Mouse (Mus musculus) gastrocnemius, adult 2 months (tissue): Measurements from ENCODE around the gene Ranbp17. TPM values are rescaled to one million over a fixed set of nuclear protein-coding genes. Genes with fewer than 3 reads are reported as not detected.
"Not testable (repeated sequence)": the region's sequence is repeated elsewhere in the genome, so short reads cannot be mapped to it uniquely, and the experiment has no call there.

Experiments
- DNase-seq: peaks from one replicate; pipeline ENCODE4 v3.0.0; 2022
- H3K27ac ChIP-seq: fragments of 200-600 bp; 2 replicates; pipeline ENCODE4 v1.8.1; 2022; ENCODE audit warnings: mild to moderate bottlenecking
- H3K4me3 ChIP-seq: fragments of 200-600 bp; 2 replicates; pipeline ENCODE4 v1.8.1; 2022; ENCODE audit warnings: mild to moderate bottlenecking, moderate library complexity
- CTCF ChIP-seq: fragments of 200-600 bp; IDR thresholded peaks from 2 replicates; pipeline ENCODE4 v1.8.1; 2022; ENCODE audit warnings: antibody characterized with exemption, mild to moderate bottlenecking, moderate library complexity
- intact Hi-C: fragments of 180-260 bp; cut with DNase I; formaldehyde crosslinking; loops from one replicate; pipeline ENCODE4 v1.15.1; 2025
- total RNA-seq, 2 experiments: library from RNA; stranded (reverse); gene quantifications; 2 replicates each; pipeline ENCODE4 v1.2.3; 2021

Ranbp17 gene
- total RNA-seq, 2 experiments from 2014 or later: 0.31 to 0.64 TPM

GRCm38 (mm10) chr11:33485746-33486145, 27.8 kb downstream of the Ranbp17 start:
- no peak for TF ChIP-seq CTCF
- intact Hi-C loops: no loop called here
- DNase-seq: no peak
- no peak overlapping the region for H3K4me3 ChIP-seq
- H3K27ac ChIP-seq: no peak overlapping the region

GRCm38 (mm10) chr11:33480410-33480809, 33.1 kb downstream of the Ranbp17 start:
- TF ChIP-seq CTCF: no peak
- intact Hi-C loops: no loop called here
- DNase-seq: no peak
- H3K4me3 ChIP-seq: no peak overlapping the region
- no peak overlapping the region for H3K27ac ChIP-seq

GRCm38 (mm10) chr11:33479209-33479608, 34.3 kb downstream of the Ranbp17 start:
- no peak overlapping the region for H3K4me3 ChIP-seq
- no peak for TF ChIP-seq CTCF
- DNase-seq: no peak
- H3K27ac ChIP-seq: no peak overlapping the region
- intact Hi-C loops: no loop called here

- Histone ChIP-seq H3K27ac (no peak overlapping the region), H3K4me3 (no peak overlapping the region)
- no peak for TF ChIP-seq CTCF
- DNase-seq: no peak
- intact Hi-C loops: no loop called here
Measured at GRCm38 (mm10) chr11:33476634-33477033, 36.9 kb downstream of the Ranbp17 start.

- H3K27ac ChIP-seq: no peak overlapping the region
- intact Hi-C loops: no loop called here
- no peak for TF ChIP-seq CTCF
Measured at GRCm38 (mm10) chr11:33461172-33461571, 52.4 kb downstream of the Ranbp17 start.

GRCm38 (mm10) chr11:33454069-33454468, 59.5 kb downstream of the Ranbp17 start:
- no peak for DNase-seq
- H3K27ac ChIP-seq: no peak overlapping the region
- intact Hi-C loops: no loop called here
- no peak overlapping the region for H3K4me3 ChIP-seq
- no peak for TF ChIP-seq CTCF

More at GRCm38 (mm10) chr11:33461172-33461571, 52.4 kb downstream of the Ranbp17 start:
- no peak overlapping the region for H3K4me3 ChIP-seq
- no peak for DNase-seq

GRCm38 (mm10) chr11:33433813-33434212, 79.7 kb downstream of the Ranbp17 start:
- TF ChIP-seq CTCF: no peak
- intact Hi-C loops: no loop called here
- no peak overlapping the region for H3K27ac ChIP-seq
- DNase-seq: no peak
- no peak overlapping the region for H3K4me3 ChIP-seq

- intact Hi-C loops, H3K27ac ChIP-seq, H3K4me3 ChIP-seq: not testable (repeated sequence)
- DNase-seq: peak; percentile 18
Measured at GRCm38 (mm10) chr11:33428238-33428637, 85.3 kb downstream of the Ranbp17 start.

- DNase-seq, intact Hi-C loops, H3K4me3 ChIP-seq, H3K27ac ChIP-seq: not testable (repeated sequence)
Measured at GRCm38 (mm10) chr11:33427789-33428188, 85.8 kb downstream of the Ranbp17 start.

GRCm38 (mm10) chr11:33422226-33422625, 91.3 kb downstream of the Ranbp17 start:
- intact Hi-C loops: no loop called here
- no peak for DNase-seq
- TF ChIP-seq CTCF: no peak
- Histone ChIP-seq H3K4me3 (no peak overlapping the region), H3K27ac (no peak overlapping the region)

GRCm38 (mm10) chr11:33404651-33405050, 108.9 kb downstream of the Ranbp17 start:
- intact Hi-C loops: no loop called here
- no peak for TF ChIP-seq CTCF
- H3K4me3 ChIP-seq: no peak overlapping the region
- no peak for DNase-seq
- no peak overlapping the region for H3K27ac ChIP-seq

- no peak for TF ChIP-seq CTCF
- intact Hi-C loops: no loop called here
- H3K27ac ChIP-seq: no peak overlapping the region
- no peak overlapping the region for H3K4me3 ChIP-seq
- no peak for DNase-seq
Measured at GRCm38 (mm10) chr11:33399346-33399745, 114.2 kb downstream of the Ranbp17 start.

- TF ChIP-seq CTCF: no peak
- Histone ChIP-seq H3K4me3 (no peak overlapping the region), H3K27ac (no peak overlapping the region)
- intact Hi-C loops: no loop called here
- no peak for DNase-seq
Measured at GRCm38 (mm10) chr11:33398701-33399100, 114.8 kb downstream of the Ranbp17 start.

GRCm38 (mm10) chr11:33396275-33396674, 117.3 kb downstream of the Ranbp17 start:
- Histone ChIP-seq H3K27ac (no peak overlapping the region), H3K4me3 (no peak overlapping the region)
- DNase-seq: no peak
- no peak for TF ChIP-seq CTCF
- intact Hi-C loops: no loop called here

- TF ChIP-seq CTCF: no peak
- no peak for DNase-seq
- Histone ChIP-seq H3K4me3 (no peak overlapping the region), H3K27ac (no peak overlapping the region)
- intact Hi-C loops: no loop called here
Measured at GRCm38 (mm10) chr11:33394093-33394492, 119.5 kb downstream of the Ranbp17 start.
